Mouse (Mus musculus) erythroblast, embryonic 14.5 days (primary cell): Measurements from ENCODE around the gene Idh1.

Experiments used
- GATA1 ChIP-seq: IDR thresholded peaks from 2 replicates; pipeline ENCODE4 v1.6.1; 2012; ENCODE audit warnings: low read length, inconsistent platforms, mixed read lengths
- TAL1 ChIP-seq: IDR thresholded peaks from 3 replicates; pipeline ENCODE4 v1.6.1; 2012; ENCODE audit warnings: low read length, inconsistent platforms, mixed read lengths

DNA sequence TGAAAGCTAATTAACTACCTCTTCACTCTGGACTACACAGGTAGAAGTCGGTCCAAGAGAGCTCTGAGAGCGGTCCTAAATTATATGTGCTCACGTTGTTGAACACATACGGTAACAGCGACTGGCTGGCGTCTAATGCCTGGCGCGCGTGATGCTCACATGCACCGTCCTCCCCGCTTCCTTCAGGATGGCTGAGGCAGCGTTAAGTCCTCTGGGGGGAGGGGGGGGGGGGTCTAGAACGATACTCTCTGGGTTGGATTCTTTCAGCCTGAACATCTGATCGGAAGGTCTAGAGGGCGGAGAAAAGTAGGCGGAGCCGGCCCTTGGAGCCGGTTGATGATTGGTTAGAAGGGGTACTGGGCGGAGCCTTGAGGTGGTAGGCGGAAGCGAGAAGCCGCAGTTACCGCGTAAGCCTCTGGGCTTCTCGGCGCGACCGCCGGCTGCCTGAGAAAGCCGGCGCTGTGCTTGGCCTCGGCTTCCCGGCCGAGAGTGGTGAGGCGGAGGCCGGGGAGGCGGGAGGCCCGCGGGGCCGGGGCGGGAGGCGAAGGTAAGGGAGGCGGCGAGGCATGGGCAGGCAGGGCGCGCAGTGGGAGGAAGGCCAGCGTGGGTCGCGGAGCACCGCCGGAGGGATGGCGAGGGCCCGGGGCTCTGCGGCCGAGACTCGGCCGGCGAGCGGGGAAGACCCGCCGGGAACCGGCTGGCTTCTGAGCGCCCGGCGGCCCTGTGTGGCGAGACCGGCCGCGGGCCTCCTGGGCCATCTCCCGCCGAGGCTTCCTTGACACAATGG lies at the start of gene Idh1, which contains the start of gene Pikfyve:
- TF ChIP-seq GATA1 (no peak), TAL1 (no peak)
